Mouse (Mus musculus): ENCODE measurements around the gene Fam219b. TPM values are rescaled to one million over a fixed set of nuclear protein-coding genes. Genes with fewer than 3 reads are reported as not detected.
A peak's percentile ranks its signal among the peaks of the same experiment; 100 is the strongest.

The Fam219b gene
- total RNA-seq (2017): 13.8 and 15.0 TPM in 2 replicates

GRCm38 (mm10) chr9:57537044-57537727, at the start of gene Fam219b:
TSS of gene Fam219b (plus strand) at chr9:57537528.
- peak; percentile 84 for ATAC-seq (ENCODE audit: extremely low read depth, insufficient number of reproducible peaks, low FRiP score, poor library complexity, severe bottlenecking)

GRCm38 (mm10) chr9:57487807-57488206, 49.5 kb upstream of the Fam219b start:
- no peak for ATAC-seq (ENCODE audit: extremely low read depth, insufficient number of reproducible peaks, low FRiP score, poor library complexity, severe bottlenecking)

GRCm38 (mm10) chr9:57493532-57493931, 43.8 kb upstream of the Fam219b start:
- no peak for ATAC-seq (ENCODE audit: extremely low read depth, insufficient number of reproducible peaks, low FRiP score, poor library complexity, severe bottlenecking)

- ATAC-seq (ENCODE audit: extremely low read depth, insufficient number of reproducible peaks, low FRiP score, poor library complexity, severe bottlenecking): no peak
Observed at GRCm38 (mm10) chr9:57494970-57495369, 42.4 kb upstream of the Fam219b start.

- no peak for ATAC-seq (ENCODE audit: extremely low read depth, insufficient number of reproducible peaks, low FRiP score, poor library complexity, severe bottlenecking)
Observed at GRCm38 (mm10) chr9:57497236-57497635, 40.1 kb upstream of the Fam219b start.

GRCm38 (mm10) chr9:57498536-57498935, 38.8 kb upstream of the Fam219b start:
- ATAC-seq (ENCODE audit: extremely low read depth, insufficient number of reproducible peaks, low FRiP score, poor library complexity, severe bottlenecking): no peak

- ATAC-seq (ENCODE audit: extremely low read depth, insufficient number of reproducible peaks, low FRiP score, poor library complexity, severe bottlenecking): no peak
Observed at GRCm38 (mm10) chr9:57501452-57501851, 35.9 kb upstream of the Fam219b start.

GRCm38 (mm10) chr9:57501861-57502260, 35.5 kb upstream of the Fam219b start:
- no peak for ATAC-seq (ENCODE audit: extremely low read depth, insufficient number of reproducible peaks, low FRiP score, poor library complexity, severe bottlenecking)

GRCm38 (mm10) chr9:57502911-57503621, 34.3 kb upstream of the Fam219b start:
- no peak for ATAC-seq (ENCODE audit: extremely low read depth, insufficient number of reproducible peaks, low FRiP score, poor library complexity, severe bottlenecking)

GRCm38 (mm10) chr9:57503622-57504380, 33.5 kb upstream of the Fam219b start, which contains the start of gene Rpp25:
TSS of gene Rpp25 (plus strand) at chr9:57504026.
- ATAC-seq (ENCODE audit: extremely low read depth, insufficient number of reproducible peaks, low FRiP score, poor library complexity, severe bottlenecking): no peak

- ATAC-seq (ENCODE audit: extremely low read depth, insufficient number of reproducible peaks, low FRiP score, poor library complexity, severe bottlenecking): peak; percentile 30; the same call in 1 of the 2 replicates
Observed at GRCm38 (mm10) chr9:57504381-57504700, 33.0 kb upstream of the Fam219b start.

- ATAC-seq (ENCODE audit: extremely low read depth, insufficient number of reproducible peaks, low FRiP score, poor library complexity, severe bottlenecking): no peak
Observed at GRCm38 (mm10) chr9:57504891-57505290, 32.4 kb upstream of the Fam219b start.

GRCm38 (mm10) chr9:57505700-57506099, 31.6 kb upstream of the Fam219b start:
- ATAC-seq (ENCODE audit: extremely low read depth, insufficient number of reproducible peaks, low FRiP score, poor library complexity, severe bottlenecking): no peak

- ATAC-seq (ENCODE audit: extremely low read depth, insufficient number of reproducible peaks, low FRiP score, poor library complexity, severe bottlenecking): no peak
Observed at GRCm38 (mm10) chr9:57510577-57510976, 26.8 kb upstream of the Fam219b start.

GRCm38 (mm10) chr9:57517113-57517512, 20.2 kb upstream of the Fam219b start:
- ATAC-seq (ENCODE audit: extremely low read depth, insufficient number of reproducible peaks, low FRiP score, poor library complexity, severe bottlenecking): peak; percentile 67; the same call in 1 of the 2 replicates

GRCm38 (mm10) chr9:57520375-57521055, 16.8 kb upstream of the Fam219b start:
- ATAC-seq (ENCODE audit: extremely low read depth, insufficient number of reproducible peaks, low FRiP score, poor library complexity, severe bottlenecking): no peak

GRCm38 (mm10) chr9:57521056-57521911, 16.0 kb upstream of the Fam219b start, which contains the start of gene Cox5a:
TSS of gene Cox5a (plus strand) at chr9:57521274.
- peak; percentile 87 for ATAC-seq (ENCODE audit: extremely low read depth, insufficient number of reproducible peaks, low FRiP score, poor library complexity, severe bottlenecking)

- ATAC-seq (ENCODE audit: extremely low read depth, insufficient number of reproducible peaks, low FRiP score, poor library complexity, severe bottlenecking): no peak
Observed at GRCm38 (mm10) chr9:57522114-57522860, 15.0 kb upstream of the Fam219b start.

Measured in neutrophil, adult 5-6 weeks (primary cell).